Mouse (Mus musculus): ENCODE results near the gene Dpy19l3.

Gene Dpy19l3

GRCm38 (mm10) chr7:35754033-35754885 is at the start of gene Dpy19l3:
Gene Dpy19l3 (minus strand): TSS chr7:35754454.
- ChIA-PET POLR2A (interaction anchor here in 3 of 4 experiments (0.5 to 1.7 kb wide), 17 partner anchors 9 to 168 kb away, joined by 3 to 8 read pairs (median 3); partner anchors contain the start of gene Ankrd27 (in 2 of the 3)), CTCF (interaction anchor here in 2 of 4 experiments (0.7 to 4.0 kb wide), 12 partner anchors 8 to 964 kb away, joined by 3 to 24 read pairs (median 4); no protein-coding TSS in a partner anchor)

GRCm38 (mm10) chr7:35802906-35803595 is 48.8 kb upstream of the Dpy19l3 start, which contains the start of gene Zfp507:
Gene Zfp507 (minus strand): TSS chr7:35803003.
- POLR2A ChIA-PET, result interaction anchor here in 3 of 4 experiments (0.5 to 2.4 kb wide), 14 partner anchors 8 to 1694 kb away, joined by 3 to 8 read pairs (median 4); partner anchors contain the start of genes Cep89 (in 1 of the 3), Dpy19l3 (in 1 of the 3) and Faap24 (in 1 of the 3)
- CTCF ChIA-PET, result interaction anchor here in 3 of 4 experiments (0.7 to 1.3 kb wide), 3 partner anchors 15 to 43 kb away, joined by 3 to 8 read pairs (median 4); no protein-coding TSS in a partner anchor

- POLR2A ChIA-PET, result interaction anchor here in 3 of 4 experiments (0.5 to 2.4 kb wide), 7 partner anchors 8 to 1695 kb away, joined by 3 to 8 read pairs (median 4); no protein-coding TSS in a partner anchor
- CTCF ChIA-PET, result interaction anchor here in 2 of 4 experiments (0.7 to 1.3 kb wide), 2 partner anchors 14 to 43 kb away, joined by 4 to 8 read pairs; no protein-coding TSS in a partner anchor
These were observed 48.1 kb upstream of the Dpy19l3 start for GRCm38 (mm10) chr7:35802201-35802905.

GRCm38 (mm10) chr7:35796123-35796522 is 41.9 kb upstream of the Dpy19l3 start:
- CTCF ChIA-PET, result interaction anchor here in 2 of 4 experiments (1.2 to 1.4 kb wide), 2 partner anchors 15 to 51 kb away, joined by 3 read pairs; no protein-coding TSS in a partner anchor
- POLR2A ChIA-PET, result interaction anchor here in 1 of 4 experiments (1.4 to 2.0 kb wide), 2 partner anchors 18 to 25 kb away, joined by 3 to 7 read pairs; no protein-coding TSS in a partner anchor

- ChIA-PET CTCF (interaction anchor here in 2 of 4 experiments (0.5 to 1.4 kb wide), 2 partner anchors 53 to 135 kb away, joined by 3 read pairs; no protein-coding TSS in a partner anchor), POLR2A (interaction anchor here in 3 of 4 experiments (1.1 to 1.9 kb wide), 4 partner anchors 8 to 37 kb away, joined by 3 to 7 read pairs (median 4); partner anchors contain the start of gene Zfp507 (in 1 of the 3))
These were observed 40.0 kb upstream of the Dpy19l3 start for GRCm38 (mm10) chr7:35794145-35794664.

- CTCF ChIA-PET, result interaction anchor here in 2 of 4 experiments (0.6 to 0.8 kb wide), 3 partner anchors 119 to 496 kb away, joined by 3 to 8 read pairs (median 3); no protein-coding TSS in a partner anchor
- POLR2A ChIA-PET, result interaction anchor here in 1 of 4 experiments (1.2 to 2.5 kb wide), 2 partner anchors 8 to 207 kb away, joined by 3 to 12 read pairs; no protein-coding TSS in a partner anchor
These were observed 38.0 kb upstream of the Dpy19l3 start for GRCm38 (mm10) chr7:35792150-35792848.

DNA sequence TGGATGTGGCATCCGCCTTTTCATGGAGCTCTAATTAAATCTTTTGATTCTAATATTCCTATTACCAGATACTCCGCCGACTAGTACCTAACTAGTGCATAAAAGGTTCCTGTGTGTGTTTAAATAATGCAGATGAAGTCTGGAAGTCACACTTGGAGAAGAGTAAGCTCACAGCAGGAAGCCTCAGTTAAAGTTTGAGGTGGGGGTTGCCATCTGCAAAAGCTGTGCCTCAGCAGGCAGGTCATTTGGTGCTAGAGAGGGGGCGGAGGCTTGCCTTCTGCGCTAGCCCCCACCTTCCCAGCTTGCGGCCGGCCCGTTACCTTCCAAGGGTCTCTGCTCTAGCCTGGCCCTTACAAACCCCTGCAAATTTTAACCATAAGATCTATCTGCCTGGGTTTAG is 36.7 kb upstream of the Dpy19l3 start:
- CTCF ChIA-PET, result interaction anchor here in 2 of 4 experiments (0.5 to 0.6 kb wide), 2 partner anchors 381 to 715 kb away, joined by 5 read pairs; no protein-coding TSS in a partner anchor
- POLR2A ChIA-PET, result interaction anchor here in 3 of 4 experiments (0.7 to 2.5 kb wide), 5 partner anchors 10 to 206 kb away, joined by 3 to 12 read pairs (median 4); partner anchors contain the start of gene Zfp507 (in 2 of the 3)

- ChIA-PET POLR2A (interaction anchor here in 2 of 4 experiments (2.5 kb wide), 2 partner anchors 10 to 13 kb away, joined by 7 to 12 read pairs; partner anchors contain the start of gene Zfp507 (in 1 of the 2)), CTCF (interaction anchor here in 1 of 4 experiments (0.6 kb wide), 1 partner anchor 38 kb away, joined by 8 read pairs; no protein-coding TSS in a partner anchor)
These were observed 35.9 kb upstream of the Dpy19l3 start for GRCm38 (mm10) chr7:35790201-35790600.

- POLR2A ChIA-PET, result interaction anchor here in 1 of 4 experiments (1.6 kb wide), 1 partner anchor 15 kb away, joined by 4 read pairs; no protein-coding TSS in a partner anchor
- CTCF ChIA-PET, result interaction anchor here in 2 of 4 experiments (0.8 to 1.4 kb wide), 2 partner anchors 26 kb away, joined by 3 read pairs; no protein-coding TSS in a partner anchor
These were observed 31.3 kb upstream of the Dpy19l3 start for GRCm38 (mm10) chr7:35785579-35785978.

DNA sequence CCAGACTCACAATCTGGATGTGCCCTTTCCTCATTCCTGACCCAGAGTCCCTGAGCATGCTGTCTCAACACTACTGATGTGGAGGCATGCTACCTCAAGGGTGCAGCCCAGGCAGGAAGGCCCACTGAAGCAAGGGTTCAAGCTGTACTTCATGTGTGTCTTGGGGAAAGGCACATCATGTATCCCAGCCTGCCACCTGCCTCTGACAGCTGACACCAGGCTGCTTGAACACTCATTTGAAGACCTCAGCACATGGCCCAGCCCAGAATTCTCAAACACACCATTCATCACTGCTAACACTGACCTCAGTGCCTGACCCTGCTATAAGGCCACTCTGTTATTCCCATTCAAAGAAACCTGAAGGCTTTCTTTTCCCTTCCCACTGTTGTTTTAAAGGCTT is 28.0 kb upstream of the Dpy19l3 start:
- ChIA-PET CTCF (no interaction called here), POLR2A (interaction anchor here in 1 of 4 experiments (2.3 kb wide), 1 partner anchor 11 kb away, joined by 8 read pairs; no protein-coding TSS in a partner anchor)

GRCm38 (mm10) chr7:35774127-35774526 is 19.9 kb upstream of the Dpy19l3 start:
- ChIA-PET POLR2A (interaction anchor here in 1 of 4 experiments (1.2 kb wide), 1 partner anchor 11 kb away, joined by 4 read pairs; no protein-coding TSS in a partner anchor), CTCF (interaction anchor here in 3 of 4 experiments (0.5 to 1.4 kb wide), 3 partner anchors 14 to 115 kb away, joined by 3 to 4 read pairs (median 4); no protein-coding TSS in a partner anchor)

GRCm38 (mm10) chr7:35772347-35772746 is 18.1 kb upstream of the Dpy19l3 start:
- POLR2A ChIA-PET, result interaction anchor here in 1 of 4 experiments (0.6 to 2.2 kb wide), 2 partner anchors 9 to 29 kb away, joined by 4 to 8 read pairs; no protein-coding TSS in a partner anchor
- CTCF ChIA-PET, result interaction anchor here in 3 of 4 experiments (0.6 to 2.6 kb wide), 6 partner anchors 10 to 1082 kb away, joined by 3 to 20 read pairs (median 6); no protein-coding TSS in a partner anchor

- POLR2A ChIA-PET, result interaction anchor here in 2 of 4 experiments (0.7 to 2.2 kb wide), 8 partner anchors 9 to 30 kb away, joined by 3 to 8 read pairs (median 4); no protein-coding TSS in a partner anchor
- CTCF ChIA-PET, result interaction anchor here (0.6 to 2.6 kb wide), 10 partner anchors 9 to 30 kb away, joined by 3 to 20 read pairs (median 5); no protein-coding TSS in a partner anchor
These were observed 16.9 kb upstream of the Dpy19l3 start for GRCm38 (mm10) chr7:35771106-35771505.

DNA sequence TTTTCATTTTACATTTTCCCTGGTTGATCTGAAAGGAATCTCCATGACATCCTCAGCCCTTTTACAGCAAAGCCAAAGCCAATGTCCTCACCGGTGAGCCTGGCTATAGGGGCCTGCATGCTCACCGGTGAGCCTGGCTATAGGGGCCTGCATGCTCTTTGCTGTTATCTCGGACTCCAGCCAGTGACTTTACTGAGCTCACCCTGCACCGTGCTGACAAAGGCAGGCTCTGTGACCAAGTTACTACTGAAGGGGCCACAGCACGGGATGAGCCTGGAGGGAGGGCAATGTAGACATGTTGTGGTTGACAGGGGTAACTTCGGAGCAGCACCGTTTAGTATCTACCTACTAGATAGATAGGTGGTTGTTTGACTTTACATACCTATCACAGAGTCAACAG is 15.9 kb upstream of the Dpy19l3 start:
- ChIA-PET CTCF (interaction anchor here in 3 of 4 experiments (1.2 to 2.6 kb wide), 4 partner anchors 10 to 11 kb away, joined by 4 to 20 read pairs (median 10); no protein-coding TSS in a partner anchor), POLR2A (interaction anchor here in 2 of 4 experiments (1.4 to 2.2 kb wide), 4 partner anchors 11 to 23 kb away, joined by 3 to 8 read pairs (median 5); no protein-coding TSS in a partner anchor)

DNA sequence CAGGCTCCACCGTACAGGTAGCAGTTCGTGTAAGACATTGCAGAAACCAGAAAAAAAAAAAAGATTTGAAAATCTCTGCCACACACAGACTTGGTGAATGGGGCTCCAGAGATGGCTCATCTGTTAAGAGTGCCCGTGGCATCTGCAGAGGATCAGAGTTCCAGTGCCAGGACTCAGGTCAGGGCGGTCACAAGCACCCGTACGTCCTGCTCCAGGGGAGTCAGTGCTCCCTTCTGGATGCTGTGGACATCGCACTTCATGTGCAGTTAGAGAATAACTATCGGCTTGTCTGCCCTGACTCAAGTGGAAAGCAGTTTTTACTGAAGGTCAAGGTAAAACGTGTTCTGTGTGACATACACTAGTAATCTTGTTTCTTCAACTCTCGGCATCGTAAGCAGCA is 10.2 kb upstream of the Dpy19l3 start:
- CTCF ChIA-PET, result no interaction called here
- POLR2A ChIA-PET, result no interaction called here

All from embryonic stem cell, embryonic (primary cell).